Mouse (Mus musculus) mature B cell (primary cell): Measurements from ENCODE around the gene Olfr776.
"Not testable (repeated sequence)": the region's sequence is repeated elsewhere in the genome, so short reads cannot be mapped to it uniquely, and the experiment has no call there.

ENCODE experiments used
- in situ Hi-C: fragments of 300-500 bp; cut with MboI; formaldehyde crosslinking; loops from 2 replicates; pipeline ENCODE4 v1.14.3; 2019

Olfr776 gene

GRCm38 (mm10) chr10:129258827-129259226 lies at the start of gene Olfr776:
Gene Olfr776 (plus strand): TSS chr10:129259127.
- in situ Hi-C loops: no loop called here

DNA sequence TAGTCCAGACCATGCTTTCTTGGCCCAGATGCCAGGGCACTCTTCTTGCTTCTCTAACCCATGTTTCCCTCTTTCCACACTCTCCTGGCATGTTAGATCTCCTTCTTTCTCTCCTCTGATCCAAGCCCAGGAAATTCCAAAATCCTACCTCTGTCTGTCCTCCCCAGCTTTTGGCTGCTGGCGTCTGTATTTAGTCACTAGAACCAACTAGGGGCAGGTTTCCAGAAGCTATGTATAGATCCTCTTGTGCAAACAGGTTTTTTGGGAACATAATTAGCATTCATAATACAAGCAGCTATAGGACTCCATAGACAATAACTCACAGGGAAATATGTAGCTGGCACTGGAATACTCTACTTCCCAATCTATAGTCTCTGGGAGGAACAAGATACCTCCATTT lies 28.2 kb upstream of the Olfr776 start:
- in situ Hi-C loops: no loop called here

- in situ Hi-C loops: no loop called here
Observed at GRCm38 (mm10) chr10:129235904-129236303, 23.0 kb upstream of the Olfr776 start, which contains the start of gene Olfr774. Gene Olfr774 (plus strand): TSS chr10:129236204.

DNA sequence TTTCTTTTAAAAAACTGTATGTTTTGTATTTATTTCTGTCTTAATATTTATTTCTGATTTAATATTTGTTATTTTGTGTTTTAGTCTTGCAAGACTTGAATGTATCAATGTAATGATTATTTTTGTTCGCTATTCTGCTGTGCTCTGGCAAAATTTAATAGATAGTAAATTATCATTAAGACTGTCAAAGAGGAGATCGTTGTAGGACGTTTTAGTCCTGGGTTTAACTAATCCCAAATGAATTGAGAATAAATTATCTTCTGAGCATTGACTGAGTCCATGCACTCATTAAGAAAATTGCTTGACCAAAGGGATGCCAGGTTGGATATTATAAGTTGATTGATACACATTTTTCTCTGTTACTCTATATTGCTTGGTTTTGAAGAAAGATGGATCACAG lies 10.8 kb upstream of the Olfr776 start, which contains the start of gene Olfr775:
Gene Olfr775 (plus strand): TSS at position 301 of the 400 bp plus-strand sequence.
- in situ Hi-C loops: no loop called here

DNA sequence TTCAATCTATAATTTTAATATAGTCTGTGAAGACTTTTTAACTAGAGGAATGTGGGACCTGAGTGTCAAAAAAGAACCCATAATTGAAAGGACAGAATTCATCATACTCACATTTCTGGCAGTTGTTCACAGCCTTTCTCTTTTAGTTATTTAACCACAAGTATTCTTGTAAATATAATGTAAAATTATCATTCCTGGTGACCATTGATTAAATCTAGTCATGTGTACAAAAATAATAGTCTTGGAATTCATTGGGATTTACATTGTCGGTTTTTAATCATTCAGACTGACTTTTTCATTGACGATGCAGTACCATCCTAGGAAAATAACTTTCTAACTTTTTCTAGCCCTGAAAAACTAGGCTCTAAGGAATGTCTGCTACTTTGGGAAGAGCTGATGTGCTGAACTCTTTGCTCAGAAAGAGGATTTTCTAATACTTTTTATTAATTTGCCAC lies 12.2 kb downstream of the Olfr776 start, which contains the start of gene Olfr777:
Gene Olfr777 (minus strand): TSS at position 405 of the 455 bp plus-strand sequence.
- in situ Hi-C loops: no loop called here

DNA sequence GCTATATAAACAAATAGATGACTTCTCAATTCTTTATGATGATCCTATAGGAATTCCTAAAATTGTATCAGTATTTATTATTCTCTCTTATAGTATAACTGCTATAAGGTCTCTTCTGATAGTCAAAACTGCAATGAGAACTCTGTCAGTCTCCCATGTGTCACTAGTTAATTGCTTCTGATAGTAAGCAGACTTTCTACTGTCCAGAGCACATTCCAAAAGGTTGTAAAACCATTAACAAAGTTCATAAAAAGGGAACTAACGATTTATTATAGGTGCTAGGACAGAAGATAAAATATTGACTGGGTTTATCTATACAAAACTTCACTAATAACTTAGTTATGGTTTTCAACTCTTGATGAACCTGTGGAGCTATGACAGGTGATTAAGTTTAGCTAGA lies 54.0 kb downstream of the Olfr776 start:
- in situ Hi-C loops: not testable (repeated sequence)

DNA sequence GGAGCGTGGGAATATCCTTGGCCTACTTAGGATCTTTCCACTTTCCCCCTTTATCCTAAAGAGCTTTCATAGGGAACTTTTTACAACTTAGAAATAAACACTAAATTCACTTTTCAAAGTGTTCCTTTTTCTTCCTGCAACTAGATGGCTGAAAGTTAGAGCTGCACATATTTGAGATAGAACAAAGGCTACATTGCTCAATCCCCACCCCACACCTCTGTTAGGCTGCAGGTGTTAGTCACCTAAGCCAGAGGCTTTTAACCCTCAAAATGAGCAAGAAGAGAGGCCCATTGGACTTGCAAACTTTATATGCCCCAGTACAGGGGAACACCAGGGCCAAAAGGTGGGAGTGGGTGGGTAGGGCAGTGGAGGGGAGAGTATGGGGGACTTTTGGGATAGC lies 54.6 kb downstream of the Olfr776 start:
- in situ Hi-C loops: not testable (repeated sequence)
